Mouse (Mus musculus): Measurements from ENCODE around the gene Ccr3. TPM values are rescaled to one million over a fixed set of nuclear protein-coding genes. Genes with fewer than 3 reads are reported as not detected.

Ccr3 gene
- total and polyA plus RNA-seq, 3 experiments = not detected

GRCm38 (mm10) chr9:123984943-123985342 lies 36.8 kb upstream of the Ccr3 start:
- Histone ChIP-seq H3K9me3 (replicated peaks; ENCODE audit: insufficient read depth, low read length) (no peaks in the 10 kb centered on the region), H3K4me1 (ENCODE audit: control insufficient read depth in 1 of 2, insufficient read depth in 2 of 2, low read length in 2 of 2) (peaks cover 37 to 38% of the 10 kb centered on the region in 2 experiments), H3K27ac (ENCODE audit: control insufficient read depth, low read depth, low read length) (peak overlapping the region; percentile 96), H3K27me3 (ENCODE audit: control insufficient read depth in 1 of 2, insufficient read depth in 2 of 2, low read length in 2 of 2) (no peaks in the 10 kb centered on the region), H3K36me3 (ENCODE audit: control insufficient read depth in 1 of 2, insufficient read depth in 2 of 2, low read length in 2 of 2) (peaks cover 0 to 56% of the 10 kb centered on the region in 2 experiments; a peak in 2 of 4 replicates), H3K79me2 (ENCODE audit: control insufficient read depth, insufficient read depth, low read length, poor library complexity) (no peaks in the 10 kb centered on the region), H3K9ac (ENCODE audit: control insufficient read depth, low read depth, low read length, poor library complexity, severe bottlenecking) (peak overlapping the region; percentile 56; the same call in 1 of the 2 replicates), H3K4me3 (ENCODE audit: control insufficient read depth in 1 of 2, insufficient read depth in 1 of 2, low read depth in 2 of 2, low read length in 2 of 2) (no peak overlapping the region; a peak in 1 of 4 replicates)
- DNase-seq (ENCODE audit: low read depth, low spot score) = peak; percentile 87
- TF ChIP-seq BHLHE40 (IDR thresholded peaks at IDR 0.05; ENCODE audit: borderline replicate concordance, low read depth, low read length) = no peak
- no peak for TF ChIP-seq UBTF (IDR thresholded peaks at IDR 0.05; ENCODE audit: borderline replicate concordance, insufficient read depth, low read depth, low read length)
- TF ChIP-seq RAD21 (IDR thresholded peaks at IDR 0.05; ENCODE audit: low read depth, low read length) = no peak
- no peak for TF ChIP-seq USF2 (IDR thresholded peaks at IDR 0.05; ENCODE audit: borderline replicate concordance in 1 of 2, insufficient read depth in 1 of 2, low read depth in 1 of 2, low read length in 2 of 2)
- TF ChIP-seq ELF1 (IDR thresholded peaks at IDR 0.05; ENCODE audit: low read depth, low read length) = peak; percentile 54; the same call in 1 of the 2 replicates
- peak; percentile 75 for TF ChIP-seq ZNF384 (IDR thresholded peaks at IDR 0.05; ENCODE audit: low read depth, low read length)
- no peak for TF ChIP-seq ZKSCAN1 (IDR thresholded peaks at IDR 0.05; ENCODE audit: low read depth, low read length)
- no peak for TF ChIP-seq ZC3H11A (IDR thresholded peaks at IDR 0.05; ENCODE audit: low read depth, low read length)
- TF ChIP-seq TCF12 (IDR thresholded peaks at IDR 0.05; ENCODE audit: low read depth, low read length) = peak; percentile 83
- TF ChIP-seq MYB (IDR thresholded peaks at IDR 0.05; ENCODE audit: low read depth, low read length) = peak; percentile 78
- TF ChIP-seq JUND (IDR thresholded peaks at IDR 0.05; ENCODE audit: low read depth, low read length) = no peak
- no peak for TF ChIP-seq POLR2AphosphoS5 (IDR thresholded peaks at IDR 0.05; ENCODE audit: borderline replicate concordance, low read depth, low read length)
- TF ChIP-seq SMC3 (IDR thresholded peaks at IDR 0.05; ENCODE audit: low read depth, low read length) = no peak
- TF ChIP-seq ZMIZ1 (IDR thresholded peaks at IDR 0.05; ENCODE audit: low read depth, low read length) = no peak
- TF ChIP-seq TBP (IDR thresholded peaks at IDR 0.05; ENCODE audit: low read depth, low read length) = peak; percentile 65
- peak; percentile 96 for TF ChIP-seq GATA1 (IDR thresholded peaks at IDR 0.05; ENCODE audit: low read depth, low read length)
- no peak for TF ChIP-seq MAX (IDR thresholded peaks at IDR 0.05; ENCODE audit: low read length)
- TF ChIP-seq USF1 (IDR thresholded peaks at IDR 0.05; ENCODE audit: low read depth, low read length) = no peak
- no peak for TF ChIP-seq GABPA (IDR thresholded peaks at IDR 0.05; ENCODE audit: low read depth, low read length)
- no peak for TF ChIP-seq CHD1 (IDR thresholded peaks at IDR 0.05; ENCODE audit: low read depth, low read length)
- no peak for TF ChIP-seq POLR2A (IDR thresholded peaks at IDR 0.05; ENCODE audit: control insufficient read depth in 1 of 2, insufficient read depth in 1 of 2, low read depth in 1 of 2, low read length in 2 of 2, poor library complexity in 1 of 2)
- peak; percentile 49 for TF ChIP-seq ETS1 (IDR thresholded peaks at IDR 0.05; ENCODE audit: low read depth, low read length)
- TF ChIP-seq MEF2A (IDR thresholded peaks at IDR 0.05; ENCODE audit: extremely low read depth, insufficient replicate concordance, low read depth, low read length, poor library complexity, severe bottlenecking) = no peak
- peak; percentile 93 to 94 for TF ChIP-seq EP300 (IDR thresholded peaks at IDR 0.05; ENCODE audit: low read depth in 1 of 2, low read length in 2 of 2)
- no peak for TF ChIP-seq CTCF (IDR thresholded peaks at IDR 0.05 in 2 of 3, conservative IDR thresholded peaks at IDR 0.05 in 1 of 3; ENCODE audit: control insufficient read depth in 1 of 3, insufficient read depth in 1 of 3, low read depth in 2 of 3, low read length in 3 of 3, poor library complexity in 1 of 3, severe bottlenecking in 1 of 3)
- TF ChIP-seq KAT2A (conservative IDR thresholded peaks at IDR 0.05; ENCODE audit: low read depth, low read length) = no peak
- TF ChIP-seq MYC (IDR thresholded peaks at IDR 0.05; ENCODE audit: low read depth, low read length) = no peak
- no peak for TF ChIP-seq CHD2 (IDR thresholded peaks at IDR 0.05; ENCODE audit: low read length)
- TF ChIP-seq MAFK (IDR thresholded peaks at IDR 0.05; ENCODE audit: borderline replicate concordance, low read depth, low read length) = no peak
- no peak for TF ChIP-seq MAZ (IDR thresholded peaks at IDR 0.05; ENCODE audit: low read depth, low read length)
- TF ChIP-seq NELFE (IDR thresholded peaks at IDR 0.05; ENCODE audit: low read depth, low read length) = no peak
- TF ChIP-seq TAL1 (IDR thresholded peaks at IDR 0.05; ENCODE audit: low read length) = peak; percentile 70
- no peak for TF ChIP-seq MXI1 (IDR thresholded peaks at IDR 0.05; ENCODE audit: low read depth, low read length)
- TF ChIP-seq SIN3A (IDR thresholded peaks at IDR 0.05; ENCODE audit: low read length) = 0 out of 2 replicates have a peak, but pooled peaks have one; percentile 32
- TF ChIP-seq NRF1 (IDR thresholded peaks at IDR 0.05; ENCODE audit: insufficient read depth, low read depth, low read length, poor library complexity, severe bottlenecking) = no peak
- TF ChIP-seq E2F4 (IDR thresholded peaks at IDR 0.05; ENCODE audit: borderline replicate concordance, low read depth, low read length) = no peak
- TF ChIP-seq RCOR1 (IDR thresholded peaks at IDR 0.05; ENCODE audit: low read depth, low read length) = peak; percentile 69; the same call in 1 of the 2 replicates
- peak; percentile 29; the same call in 1 of the 2 replicates for TF ChIP-seq HCFC1 (IDR thresholded peaks at IDR 0.05; ENCODE audit: low read depth, low read length)
